Mouse (Mus musculus) MEL (cell line): Measurements from ENCODE around the gene Dusp1. TPM values are rescaled to one million over a fixed set of nuclear protein-coding genes. Genes with fewer than 3 reads are reported as not detected.

ENCODE experiments used
- DNase-seq: peaks from one replicate; pipeline ENCODE4 v3.0.0; 2011; ENCODE audit warnings: low read depth, low spot score
- H3K27ac ChIP-seq: 2 replicates; pipeline ENCODE4 v1.5.1; 2012; ENCODE audit warnings: low read depth, mild to moderate bottlenecking, control low read depth, low read length, moderate library complexity; ENCODE audit not compliant: control insufficient read depth
- H3K27me3 ChIP-seq, 2 experiments: fragments of 150-350 bp in 1 of 2; sonication (generic) in 1 of 2; 2 replicates each; pipeline ENCODE4 v1.6.1; 2012; ENCODE audit warnings: low read length in 2 of 2, mild to moderate bottlenecking in 2 of 2, improper control_type of control experiment in 1 of 2, moderate library complexity in 1 of 2; ENCODE audit not compliant: insufficient read depth in 2 of 2, control insufficient read depth in 1 of 2
- H3K36me3 ChIP-seq, 2 experiments: 2 replicates each; pipeline ENCODE4 v1.6.1; 2012 to 2014; ENCODE audit warnings: low read length in 2 of 2, improper control_type of control experiment in 1 of 2, inconsistent platforms in 1 of 2, mild to moderate bottlenecking in 1 of 2; ENCODE audit not compliant: insufficient read depth in 2 of 2, control insufficient read depth in 1 of 2
- H3K4me1 ChIP-seq, 2 experiments: fragments of 150-350 bp in 1 of 2; sonication (generic) in 1 of 2; 2 replicates each; pipeline ENCODE4 v1.6.1; 2012; ENCODE audit warnings: low read length in 2 of 2, improper control_type of control experiment in 1 of 2, mild to moderate bottlenecking in 1 of 2; ENCODE audit not compliant: insufficient read depth in 2 of 2, control insufficient read depth in 1 of 2
- H3K4me3 ChIP-seq, 2 experiments: fragments of 150-350 bp in 1 of 2; sonication (generic) in 1 of 2; 2 replicates each; pipeline ENCODE4 v1.5.1; 2012; ENCODE audit warnings: low read depth in 2 of 2, low read length in 2 of 2, mild to moderate bottlenecking in 2 of 2, moderate library complexity in 2 of 2, control low read depth in 1 of 2, improper control_type of control experiment in 1 of 2; ENCODE audit not compliant: control insufficient read depth in 1 of 2, insufficient read depth in 1 of 2
- H3K79me2 ChIP-seq: 2 replicates; pipeline ENCODE4 v1.6.1; 2012; ENCODE audit warnings: mild to moderate bottlenecking, low read length, moderate library complexity; ENCODE audit not compliant: control insufficient read depth, poor library complexity, insufficient read depth
- H3K9ac ChIP-seq: 2 replicates; pipeline ENCODE4 v1.6.1; 2012; ENCODE audit warnings: low read depth, mild to moderate bottlenecking, control low read depth, low read length, moderate library complexity; ENCODE audit not compliant: control insufficient read depth, poor library complexity, severe bottlenecking
- H3K9me3 ChIP-seq: fragments of 150-350 bp; sonication (generic); replicated peaks from 2 replicates; pipeline ENCODE4 v1.6.1; 2012; ENCODE audit warnings: mild to moderate bottlenecking, low read length, improper control_type of control experiment, moderate library complexity; ENCODE audit not compliant: insufficient read depth
- CHD2 ChIP-seq: IDR thresholded peaks from 2 replicates; pipeline ENCODE4 v1.6.1; 2011; ENCODE audit warnings: low read length, improper control_type of control experiment
- E2F4 ChIP-seq: IDR thresholded peaks from 2 replicates; pipeline ENCODE4 v1.6.1; 2011; ENCODE audit warnings: low read depth, low read length, improper control_type of control experiment, borderline replicate concordance
- EP300 ChIP-seq, 2 experiments: IDR thresholded peaks; 2 replicates each; pipeline ENCODE4 v1.6.1; 2011; ENCODE audit warnings: improper control_type of control experiment in 2 of 2, low read length in 2 of 2, low read depth in 1 of 2, mild to moderate bottlenecking in 1 of 2
- GABPA ChIP-seq: IDR thresholded peaks from 2 replicates; pipeline ENCODE4 v1.6.1; 2012; ENCODE audit warnings: low read depth, mild to moderate bottlenecking, inconsistent platforms, low read length, improper control_type of control experiment, moderate library complexity
- GATA1 ChIP-seq: IDR thresholded peaks from 2 replicates; pipeline ENCODE4 v1.6.1; 2011; ENCODE audit warnings: low read depth, low read length, improper control_type of control experiment
- MAFK ChIP-seq: IDR thresholded peaks from 2 replicates; pipeline ENCODE4 v1.6.1; 2011; ENCODE audit warnings: low read depth, mild to moderate bottlenecking, low read length, improper control_type of control experiment, borderline replicate concordance
- MAX ChIP-seq: IDR thresholded peaks from 2 replicates; pipeline ENCODE4 v1.6.1; 2011; ENCODE audit warnings: low read length, improper control_type of control experiment
- MAZ ChIP-seq: IDR thresholded peaks from 2 replicates; pipeline ENCODE4 v1.6.1; 2012; ENCODE audit warnings: low read depth, mild to moderate bottlenecking, inconsistent platforms, low read length, improper control_type of control experiment
- MEF2A ChIP-seq: IDR thresholded peaks from 2 replicates; pipeline ENCODE4 v1.6.1; 2014; ENCODE audit warnings: low read depth, mild to moderate bottlenecking, inconsistent platforms, low read length, improper control_type of control experiment; ENCODE audit not compliant: poor library complexity, insufficient replicate concordance, severe bottlenecking; ENCODE audit errors: extremely low read depth
- MYC ChIP-seq: IDR thresholded peaks from 2 replicates; pipeline ENCODE4 v1.6.1; 2011; ENCODE audit warnings: low read depth, mild to moderate bottlenecking, low read length, improper control_type of control experiment, moderate library complexity
- NELFE ChIP-seq: IDR thresholded peaks from 2 replicates; pipeline ENCODE4 v1.6.1; 2011; ENCODE audit warnings: low read depth, low read length, improper control_type of control experiment
- NRF1 ChIP-seq: IDR thresholded peaks from 2 replicates; pipeline ENCODE4 v1.6.1; 2014; ENCODE audit warnings: low read depth, mild to moderate bottlenecking, inconsistent platforms, low read length, improper control_type of control experiment, moderate library complexity; ENCODE audit not compliant: poor library complexity, insufficient read depth, severe bottlenecking
- POLR2AphosphoS5 ChIP-seq: IDR thresholded peaks from 2 replicates; pipeline ENCODE4 v1.6.1; 2012; ENCODE audit warnings: low read depth, borderline replicate concordance, mild to moderate bottlenecking, inconsistent platforms, low read length, moderate library complexity, mixed read lengths
- RCOR1 ChIP-seq: IDR thresholded peaks from 2 replicates; pipeline ENCODE4 v1.6.1; 2012; ENCODE audit warnings: low read depth, mild to moderate bottlenecking, inconsistent platforms, low read length, improper control_type of control experiment
- SIN3A ChIP-seq: IDR thresholded peaks from 2 replicates; pipeline ENCODE4 v1.6.1; 2012; ENCODE audit warnings: low read length, improper control_type of control experiment, inconsistent platforms
- TAL1 ChIP-seq: IDR thresholded peaks from 2 replicates; pipeline ENCODE4 v1.6.1; 2012; ENCODE audit warnings: mild to moderate bottlenecking, inconsistent platforms, low read length, moderate library complexity, mixed read lengths
- TCF12 ChIP-seq: IDR thresholded peaks from 2 replicates; pipeline ENCODE4 v1.6.1; 2014; ENCODE audit warnings: low read depth, mild to moderate bottlenecking, inconsistent platforms, low read length, improper control_type of control experiment, moderate library complexity
- UBTF ChIP-seq: IDR thresholded peaks from 2 replicates; pipeline ENCODE4 v1.6.1; 2012; ENCODE audit warnings: low read depth, mild to moderate bottlenecking, inconsistent platforms, low read length, improper control_type of control experiment, moderate library complexity, borderline replicate concordance; ENCODE audit not compliant: insufficient read depth
- USF1 ChIP-seq: IDR thresholded peaks from 2 replicates; pipeline ENCODE4 v1.6.1; 2014; ENCODE audit warnings: low read depth, mild to moderate bottlenecking, inconsistent platforms, low read length, improper control_type of control experiment, moderate library complexity
- ZMIZ1 ChIP-seq: IDR thresholded peaks from 2 replicates; pipeline ENCODE4 v1.6.1; 2012; ENCODE audit warnings: low read depth, mild to moderate bottlenecking, inconsistent platforms, low read length, improper control_type of control experiment, moderate library complexity
- ZNF384 ChIP-seq: IDR thresholded peaks from 2 replicates; pipeline ENCODE4 v1.6.1; 2012; ENCODE audit warnings: low read depth, mild to moderate bottlenecking, inconsistent platforms, low read length, improper control_type of control experiment
- polyA plus RNA-seq, 2 experiments: library from polyadenylated mRNA; stranded (reverse) in 1 of 2; unstranded in 1 of 2; fragments of >175 nt in 1 of 2; fragments of >200 nt in 1 of 2; gene quantifications; 2 replicates each; pipeline versions ENCODE4 v1.2.1 to v1.2.4; 2012; ENCODE audit warnings: low replicate concordance in 2 of 2, low read depth in 1 of 2; ENCODE audit not compliant: insufficient read length in 2 of 2, insufficient read depth in 1 of 2, missing spikeins in 1 of 2
- total RNA-seq: library from RNA; depleted of rRNA; stranded (reverse); fragments of 300-350 nt; gene quantifications from 2 replicates; pipeline ENCODE4 v1.2.3, GENCODE M21; 2012

Dusp1 gene
- total and polyA plus RNA-seq, 3 experiments = 0.96 to 5.0 TPM; not detected in 1

GRCm38 (mm10) chr17:26578771-26579170 is 16.8 kb upstream of the Dusp1 start:
- Histone ChIP-seq H3K4me3 (no peak overlapping the region), H3K27ac (no peak overlapping the region), H3K36me3 (peaks cover 0 to 6% of the 10 kb centered on the region in 2 experiments; a peak in 2 of 4 replicates), H3K4me1 (peaks cover 0 to 5% of the 10 kb centered on the region in 2 experiments), H3K9ac (no peak overlapping the region), H3K79me2 (no peaks in the 10 kb centered on the region; the same call in 1 of the 2 replicates), H3K9me3 (no peaks in the 10 kb centered on the region), H3K27me3 (no peaks in the 10 kb centered on the region)
- DNase-seq = no peak
- no peak for TF ChIP-seq RCOR1
- TF ChIP-seq NELFE = no peak
- no peak for TF ChIP-seq GATA1
- no peak for TF ChIP-seq TCF12
- no peak for TF ChIP-seq EP300 (IDR thresholded peaks at IDR 0.05; ENCODE audit: low read depth in 1 of 2, low read length in 2 of 2)
- no peak for TF ChIP-seq TAL1
- no peak for TF ChIP-seq NRF1
- TF ChIP-seq SIN3A = no peak
- no peak for TF ChIP-seq ZMIZ1
- TF ChIP-seq MAX = no peak
- no peak for TF ChIP-seq UBTF
- no peak for TF ChIP-seq GABPA
- no peak for TF ChIP-seq USF1
- no peak for TF ChIP-seq ZNF384
- no peak for TF ChIP-seq MAZ
- TF ChIP-seq MEF2A = no peak
- TF ChIP-seq CHD2 = no peak

- no peak overlapping the region for H3K4me3 ChIP-seq
- peaks cover 0 to 6% of the 10 kb centered on the region in 2 experiments; a peak in 2 of 4 replicates for H3K36me3 ChIP-seq
- DNase-seq = no peak
- TF ChIP-seq POLR2AphosphoS5 (no peak), SIN3A (no peak), RCOR1 (no peak), CHD2 (no peak), MAFK (no peak), MYC (no peak), GABPA (no peak), E2F4 (no peak)
- no peaks in the 10 kb centered on the region for H3K27me3 ChIP-seq
- no peak overlapping the region for H3K9ac ChIP-seq
- H3K27ac ChIP-seq = no peak overlapping the region
- no peaks in the 10 kb centered on the region for H3K9me3 ChIP-seq
- H3K4me1 ChIP-seq = peaks cover 0 to 5% of the 10 kb centered on the region in 2 experiments
- H3K79me2 ChIP-seq = no peaks in the 10 kb centered on the region; the same call in 1 of the 2 replicates
These were observed 16.2 kb upstream of the Dusp1 start for GRCm38 (mm10) chr17:26578162-26578561.
